Mouse (Mus musculus): ENCODE measurements at regions not wholly inside any gene's neighbourhood (a gene's known extent, or its start where the extent isn't known, plus 50 kb on each side); places are given as distances from the start of the nearest gene placed in this dataset.

DNA sequence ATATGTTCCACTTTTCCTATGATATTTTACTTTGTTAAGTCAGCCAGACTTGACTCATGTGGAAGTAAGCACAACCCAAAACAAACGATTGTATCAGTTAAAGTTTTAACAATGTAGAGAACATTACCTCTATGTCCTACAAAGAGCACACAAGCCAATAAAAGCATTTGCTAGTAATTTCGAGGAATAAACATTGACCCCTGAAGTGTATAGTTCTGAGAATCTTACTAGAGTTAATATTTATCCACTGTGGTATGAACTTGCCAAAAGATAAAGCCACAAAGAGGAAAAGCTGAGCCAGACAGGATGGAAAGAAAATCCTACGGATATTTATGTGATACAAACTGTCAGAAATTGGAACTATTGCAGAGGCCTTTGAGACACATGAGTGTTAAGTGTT lies 161.5 kb upstream of the Mbnl1 start:
- ATAC-seq (ENCODE audit: low TSS enrichment): no peak

DNA sequence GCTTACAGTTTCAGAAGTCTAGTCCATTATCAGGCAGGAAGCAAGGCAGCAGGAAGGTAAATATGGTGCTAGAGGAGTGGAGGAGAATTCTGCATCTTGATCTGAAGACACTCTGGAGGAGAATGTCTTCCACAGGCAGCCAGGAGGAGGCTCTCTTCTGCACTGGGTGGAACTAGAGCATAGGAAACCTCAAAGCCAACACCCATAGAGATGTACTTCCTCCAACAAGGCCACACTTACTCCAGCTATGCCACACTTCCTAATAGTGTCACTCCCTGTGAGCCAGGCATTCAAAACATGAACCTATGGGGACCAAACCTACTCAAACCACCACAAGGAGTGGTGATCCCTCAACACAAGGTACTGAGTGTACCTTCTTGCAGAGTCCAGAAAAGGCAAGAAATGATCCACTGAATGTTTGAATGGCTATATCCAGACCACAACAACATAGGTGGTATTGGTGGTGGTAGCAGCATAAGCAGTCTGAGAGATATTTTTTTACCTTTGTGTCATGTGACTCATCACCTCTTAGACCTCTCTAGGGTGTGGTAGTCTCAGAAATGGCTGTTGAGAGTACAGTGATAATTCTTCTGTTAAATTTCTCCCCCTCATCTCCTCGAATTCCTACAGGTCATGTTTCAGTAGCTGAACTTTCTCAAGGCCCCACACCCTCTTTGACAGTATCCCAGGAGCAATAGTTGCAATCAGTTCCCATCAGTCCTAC lies 152.3 kb upstream of the Mbnl1 start:
- ATAC-seq (ENCODE audit: low TSS enrichment): no peak

DNA sequence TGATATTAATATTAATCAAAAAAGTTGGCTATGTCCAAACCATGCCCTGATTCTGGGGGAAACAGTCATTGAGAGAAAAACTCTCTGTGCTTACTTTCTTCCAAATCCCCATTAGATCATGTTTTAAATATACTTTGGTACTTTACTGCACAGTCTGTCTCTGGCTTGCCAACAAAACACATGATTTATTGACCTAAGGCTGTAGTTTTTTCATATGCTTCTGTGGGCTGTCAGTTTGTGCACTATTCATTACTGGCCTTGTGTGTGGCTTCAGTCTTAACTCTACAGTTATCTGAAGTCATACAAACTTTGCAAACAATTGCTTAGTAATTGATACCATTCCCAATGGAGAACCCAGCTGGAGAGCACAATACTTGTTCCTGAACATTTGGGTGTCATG lies 149.1 kb upstream of the Mbnl1 start:
- ATAC-seq (ENCODE audit: low TSS enrichment): no peak

DNA sequence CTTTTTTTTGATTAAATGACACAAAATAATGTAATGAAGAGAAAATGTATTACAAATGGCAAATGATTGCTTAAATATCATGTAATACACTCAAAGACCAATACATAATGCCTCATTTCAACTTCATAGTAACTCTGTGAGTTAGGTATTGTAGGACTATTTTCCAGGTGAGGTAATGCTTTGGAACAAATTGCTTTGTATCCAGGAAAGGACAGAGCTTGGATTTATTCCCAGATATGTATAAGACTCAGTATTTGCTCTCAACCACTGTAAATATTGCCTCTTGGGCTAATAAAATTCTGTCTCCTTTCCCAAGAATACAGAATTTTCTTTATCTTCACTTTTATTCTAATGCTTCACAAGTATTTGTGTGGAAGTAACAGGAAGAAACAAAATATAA lies 148.2 kb upstream of the Mbnl1 start:
- no peak for ATAC-seq (ENCODE audit: low TSS enrichment)

DNA sequence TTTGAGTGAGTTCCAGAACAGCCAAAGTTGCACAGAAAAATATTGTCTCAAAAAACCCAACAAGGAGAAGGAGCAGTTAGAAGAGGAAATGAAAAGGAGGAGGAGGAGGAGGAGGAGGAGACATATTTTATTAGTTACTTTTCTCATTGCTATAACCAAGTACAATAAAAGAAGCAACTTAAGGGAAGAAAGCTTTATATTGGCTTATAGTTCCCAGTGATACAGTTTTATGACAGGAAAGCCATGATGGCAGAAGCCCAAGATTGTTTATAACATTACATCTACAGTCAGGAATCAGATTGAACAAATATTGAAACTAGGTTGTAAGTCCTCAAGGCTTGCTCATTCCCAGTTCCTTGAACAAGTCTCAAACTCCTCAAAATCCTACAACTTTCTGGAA lies 147.7 kb upstream of the Mbnl1 start:
- ATAC-seq (ENCODE audit: low TSS enrichment): no peak

DNA sequence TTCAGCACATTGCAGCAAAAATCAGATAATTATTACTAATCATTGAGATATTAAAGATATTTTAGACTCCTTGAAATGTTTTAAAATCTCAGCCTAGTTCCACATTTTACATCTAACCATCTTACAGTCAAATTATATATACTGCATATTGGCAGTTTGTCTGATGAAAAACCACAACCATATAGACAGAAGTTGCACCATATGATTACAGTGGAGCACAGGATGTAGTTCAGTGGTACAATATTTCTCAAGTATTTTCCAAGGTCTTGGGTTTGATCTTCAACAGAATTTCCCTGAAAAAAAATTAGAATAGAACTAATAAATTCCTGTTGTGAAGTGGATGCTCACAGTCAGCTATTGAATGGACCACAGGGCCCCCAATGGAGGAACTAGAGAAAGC lies 140.2 kb upstream of the Mbnl1 start:
- ATAC-seq (ENCODE audit: low TSS enrichment): no peak

DNA sequence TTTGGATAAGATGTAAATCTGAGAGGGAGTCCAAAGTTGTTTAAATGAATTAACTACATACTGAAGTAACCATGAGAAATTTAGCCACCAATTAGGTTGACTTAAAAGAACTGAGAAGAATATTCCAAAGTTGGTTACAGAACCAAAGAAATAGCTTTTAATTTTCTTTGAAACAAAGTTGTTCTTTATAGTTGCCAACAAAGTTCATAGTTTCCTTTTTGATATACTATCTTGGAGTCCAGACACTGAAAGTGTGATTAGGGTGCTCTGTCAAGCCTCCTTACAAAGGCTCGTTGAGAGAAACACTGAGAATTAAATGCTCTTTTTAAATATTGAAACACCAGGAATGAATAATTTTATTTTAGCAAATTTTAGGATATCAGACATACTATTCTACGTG lies 139.0 kb upstream of the Mbnl1 start:
- ATAC-seq (ENCODE audit: low TSS enrichment): no peak

DNA sequence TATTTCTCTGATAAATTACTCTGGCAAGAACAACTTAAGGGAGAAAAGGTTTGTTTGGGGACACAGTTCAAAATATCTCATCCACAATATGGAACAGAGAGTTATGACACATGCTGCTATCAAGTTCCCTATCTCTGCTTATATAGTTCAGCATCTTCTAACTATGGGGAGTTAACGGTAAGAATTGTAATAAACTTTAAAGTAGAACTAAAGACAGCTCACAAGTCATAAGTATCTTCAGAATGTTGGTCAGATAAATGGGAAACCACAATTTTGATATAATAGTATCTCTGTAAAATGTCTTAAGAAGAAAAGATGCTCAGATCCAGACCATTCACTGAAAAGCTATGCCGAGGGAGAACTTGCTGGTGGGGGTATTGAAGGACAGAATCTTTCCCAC lies 138.5 kb upstream of the Mbnl1 start:
- no peak for ATAC-seq (ENCODE audit: low TSS enrichment)

DNA sequence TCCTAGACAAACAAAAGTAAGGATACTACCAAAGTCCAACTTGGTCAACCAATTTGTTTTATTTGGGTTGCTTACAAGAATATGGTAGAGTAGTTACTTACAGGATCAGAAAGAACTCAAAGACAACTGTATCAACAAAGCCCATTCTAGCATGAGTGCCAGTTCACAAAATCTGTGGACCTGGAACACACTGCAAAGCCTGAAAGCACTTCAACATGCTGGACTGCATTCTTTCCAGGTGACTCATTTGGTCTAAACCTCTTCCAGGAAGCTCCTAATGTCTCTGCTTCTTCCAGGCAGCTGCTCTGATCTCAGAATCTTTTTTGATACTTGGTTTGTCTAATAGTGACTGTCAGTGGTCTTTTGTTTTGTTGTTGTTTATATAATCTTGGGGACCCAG lies 126.2 kb upstream of the Mbnl1 start:
- no peak for ATAC-seq (ENCODE audit: low TSS enrichment)

DNA sequence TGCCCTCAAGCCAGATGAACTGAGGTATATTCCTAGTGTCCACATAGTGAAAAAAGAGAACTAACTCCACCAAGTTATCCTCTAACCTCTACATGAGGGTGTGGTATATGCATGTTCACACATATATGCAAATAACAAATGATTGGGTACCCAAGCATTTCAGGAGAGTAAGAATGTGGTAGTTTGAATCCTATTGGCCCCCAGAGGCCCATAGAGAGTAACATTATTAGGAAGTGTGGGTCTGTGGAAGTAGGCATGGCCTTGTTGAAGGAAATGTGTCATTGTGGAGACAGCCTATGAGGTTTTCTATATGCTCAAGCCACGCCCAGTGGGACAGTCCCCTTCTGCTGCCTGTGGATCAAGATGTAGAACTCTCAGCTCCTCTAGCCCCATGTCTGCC lies 125.6 kb upstream of the Mbnl1 start:
- no peak for ATAC-seq (ENCODE audit: low TSS enrichment)

DNA sequence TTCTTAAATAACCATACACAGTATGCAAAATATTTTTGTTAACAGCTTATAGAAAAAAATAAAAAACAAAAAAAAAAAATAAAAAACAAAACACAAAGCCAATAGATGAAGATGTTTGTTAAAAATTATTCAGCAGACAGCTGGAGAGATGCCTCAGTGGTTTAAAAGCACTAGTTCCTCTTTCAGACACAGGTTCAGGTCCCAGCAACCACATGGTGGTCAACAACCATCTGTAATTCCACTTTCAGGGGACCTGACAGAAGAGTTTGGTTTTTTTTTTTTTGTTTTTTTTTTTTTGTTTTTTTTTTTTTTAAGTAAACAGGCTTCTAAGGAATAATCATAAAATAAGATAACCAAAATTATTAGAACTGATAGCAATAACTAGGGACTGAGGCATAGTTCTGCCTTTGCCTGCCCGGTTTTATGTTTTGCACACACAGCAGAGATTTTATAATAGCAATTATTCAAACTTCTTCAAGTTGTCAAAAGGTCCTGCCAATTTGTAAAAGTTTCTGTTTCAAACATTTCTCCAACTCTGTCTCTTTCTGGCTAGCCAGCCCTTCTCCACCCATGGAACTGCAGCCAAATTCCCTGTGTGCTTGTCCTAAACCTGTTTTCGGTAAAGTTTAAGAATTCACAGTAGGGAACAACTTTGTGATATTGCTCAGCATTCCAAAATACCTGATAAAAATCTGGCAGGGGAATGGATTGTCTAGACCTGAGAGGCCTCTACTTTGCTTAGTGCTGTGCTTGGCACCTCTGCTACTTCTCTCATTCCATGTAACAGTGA lies 101.3 kb upstream of the Mbnl1 start:
- no peak for ATAC-seq (ENCODE audit: low TSS enrichment)

DNA sequence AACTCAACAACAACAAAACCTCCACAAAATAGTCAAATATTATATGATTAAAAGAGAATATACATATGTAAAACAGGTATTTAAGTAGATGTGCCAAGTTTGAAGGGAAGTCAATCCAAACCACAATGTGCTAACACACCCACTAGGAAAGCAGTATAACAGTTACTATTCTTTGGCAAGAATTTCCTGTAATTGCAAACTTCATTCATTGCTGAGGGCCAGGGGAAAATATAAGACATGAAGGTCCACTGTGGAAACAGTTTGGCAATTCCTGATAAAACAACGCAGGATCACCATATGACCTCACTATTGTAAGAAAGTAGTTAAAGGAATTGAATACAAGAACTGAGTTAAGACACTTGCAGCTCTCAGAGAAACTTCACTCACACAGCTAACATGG lies 99.0 kb upstream of the Mbnl1 start:
- ATAC-seq (ENCODE audit: low TSS enrichment): no peak

DNA sequence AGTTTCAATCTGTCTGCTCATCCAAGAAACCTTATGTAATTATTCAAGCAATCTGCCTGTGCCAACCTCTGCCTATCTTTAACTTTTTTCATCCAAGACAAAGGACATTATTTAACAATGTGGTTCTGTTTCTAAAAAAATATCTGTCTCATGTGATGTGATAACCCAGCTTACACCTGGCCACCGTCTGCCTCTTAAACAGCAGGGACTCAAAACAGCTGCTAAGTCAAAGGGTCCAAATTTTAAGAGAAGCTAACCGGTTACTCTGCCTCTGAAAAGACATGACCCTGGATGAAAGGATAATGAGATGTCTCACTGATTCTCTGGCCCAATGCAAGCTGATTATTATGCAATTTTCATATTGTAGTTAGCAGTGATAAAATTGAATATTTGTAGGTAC lies 84.0 kb upstream of the Mbnl1 start:
- ATAC-seq (ENCODE audit: low TSS enrichment): no peak

DNA sequence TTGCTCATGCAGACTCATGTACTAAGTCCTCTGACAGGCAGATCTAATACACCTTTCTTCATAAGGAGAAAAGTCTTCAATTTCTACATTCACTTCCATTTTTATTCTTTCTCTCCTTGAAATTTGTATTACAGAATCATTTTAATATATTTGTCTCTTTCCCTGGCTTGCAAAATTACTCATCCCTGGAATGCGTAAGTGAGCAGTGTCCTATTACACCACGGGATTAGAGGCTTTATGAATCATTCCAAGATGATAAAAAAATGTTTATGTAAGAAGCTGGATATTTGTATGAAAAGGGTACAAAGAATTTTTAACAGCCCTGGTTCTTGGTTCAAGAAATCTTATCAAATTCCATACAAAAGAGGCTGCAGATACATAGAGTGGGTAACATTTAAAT lies 83.6 kb upstream of the Mbnl1 start:
- no peak for ATAC-seq (ENCODE audit: low TSS enrichment)

DNA sequence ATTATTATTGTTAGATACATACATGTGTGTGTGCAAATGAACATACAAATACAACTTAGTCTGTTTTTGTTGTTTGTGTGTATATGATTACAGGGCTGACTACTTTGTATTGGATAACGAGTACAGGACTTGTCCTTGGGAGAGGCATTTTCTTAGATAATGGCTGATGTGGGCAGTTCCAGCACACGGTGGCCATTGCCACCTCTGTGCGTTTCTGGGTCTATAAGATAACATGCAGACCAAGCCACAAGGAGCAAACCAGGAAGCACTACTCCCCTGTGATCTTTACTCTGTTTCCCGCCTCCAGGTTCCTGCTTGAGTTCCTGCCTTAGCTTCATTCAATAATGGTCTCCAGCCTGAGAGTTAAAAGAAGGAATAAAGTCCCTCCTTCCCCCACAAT lies 77.3 kb upstream of the Mbnl1 start:
- no peak for ATAC-seq (ENCODE audit: low TSS enrichment)

DNA sequence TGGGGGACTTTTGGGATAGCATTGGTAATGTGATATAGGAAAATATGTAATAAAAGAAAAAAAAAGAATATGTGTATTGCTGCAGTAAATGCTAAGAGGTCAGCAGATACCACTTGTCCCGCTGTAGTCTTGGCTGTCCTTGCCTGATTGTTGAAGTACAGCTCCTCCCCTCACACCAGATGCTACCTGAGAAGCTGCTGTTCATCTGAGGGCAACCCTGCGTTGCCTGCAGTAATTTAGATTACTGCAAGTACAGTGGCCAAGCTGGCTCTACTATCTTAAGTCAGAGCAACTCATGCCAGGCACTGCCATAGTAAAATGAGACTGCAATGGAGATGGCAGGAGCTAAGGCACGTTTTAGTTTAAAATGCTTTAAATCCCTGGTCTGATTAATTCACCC lies 75.7 kb upstream of the Mbnl1 start:
- ATAC-seq (ENCODE audit: low TSS enrichment): no peak

DNA sequence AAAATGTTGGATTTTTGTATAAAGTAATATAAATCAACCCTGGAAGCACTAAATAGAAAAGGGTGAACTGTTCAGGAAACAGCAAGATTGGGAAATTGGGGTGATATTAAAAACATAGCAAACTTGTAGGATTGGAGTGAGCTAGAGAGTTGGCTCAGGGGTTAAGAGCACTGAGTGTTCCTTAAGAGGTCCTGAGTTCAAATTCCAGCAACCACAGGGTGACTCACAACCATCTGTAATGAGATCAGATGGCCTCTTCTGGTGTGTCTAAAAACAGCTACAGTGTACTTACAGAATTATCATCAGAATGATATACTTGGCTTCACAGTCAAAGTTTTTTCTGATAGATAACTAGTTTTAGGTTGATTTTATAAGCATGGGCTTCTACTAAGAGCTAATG lies 73.8 kb upstream of the Mbnl1 start:
- ATAC-seq (ENCODE audit: low TSS enrichment): no peak

DNA sequence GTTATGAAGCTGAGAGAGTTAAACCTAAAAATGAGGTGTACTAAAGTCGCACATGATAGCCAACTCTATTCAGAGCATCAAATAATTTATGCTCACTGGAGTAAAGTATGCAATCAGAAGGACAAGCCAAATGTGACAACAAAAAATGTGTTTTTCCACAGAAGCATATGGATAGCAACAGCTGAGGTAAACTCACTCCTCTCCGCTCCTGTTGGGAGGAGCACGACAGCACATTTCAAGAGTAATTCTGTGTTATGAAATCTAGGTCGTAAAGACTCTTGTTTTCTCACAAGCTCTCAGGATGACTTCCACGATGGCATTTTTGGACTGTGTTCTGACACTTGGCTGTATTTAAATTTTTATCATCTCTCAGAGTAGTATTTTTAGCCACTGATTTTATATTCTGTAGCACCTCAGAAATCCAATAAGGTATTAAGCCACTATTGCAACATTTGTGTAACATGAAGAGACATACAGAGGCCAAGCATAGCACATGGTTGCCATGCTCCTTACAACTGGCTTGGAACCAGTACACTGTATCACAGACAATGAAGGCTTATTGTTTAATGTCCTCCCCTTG lies 70.3 kb upstream of the Mbnl1 start:
- peak; percentile 55; the same call in 1 of the 2 replicates for ATAC-seq (ENCODE audit: low TSS enrichment)

DNA sequence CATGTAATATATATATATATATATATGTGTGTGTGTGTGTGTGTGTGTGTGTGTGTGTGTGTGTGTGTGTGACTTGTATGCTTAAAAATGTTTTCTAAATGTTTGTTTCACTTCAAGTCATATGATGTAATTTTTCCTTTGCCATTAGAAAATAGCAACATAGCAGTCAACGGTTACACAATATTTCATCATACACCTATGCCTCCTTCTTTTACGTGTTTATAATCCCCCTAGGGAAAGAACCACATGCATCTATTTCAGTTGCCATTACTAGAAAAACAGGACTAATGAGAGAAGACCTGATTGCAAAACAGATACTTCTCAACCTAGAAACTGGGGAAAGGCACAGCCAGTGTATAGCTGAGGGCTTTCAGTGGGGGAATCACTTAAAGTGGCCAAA lies 65.2 kb upstream of the Mbnl1 start:
- ATAC-seq (ENCODE audit: low TSS enrichment): no peak

DNA sequence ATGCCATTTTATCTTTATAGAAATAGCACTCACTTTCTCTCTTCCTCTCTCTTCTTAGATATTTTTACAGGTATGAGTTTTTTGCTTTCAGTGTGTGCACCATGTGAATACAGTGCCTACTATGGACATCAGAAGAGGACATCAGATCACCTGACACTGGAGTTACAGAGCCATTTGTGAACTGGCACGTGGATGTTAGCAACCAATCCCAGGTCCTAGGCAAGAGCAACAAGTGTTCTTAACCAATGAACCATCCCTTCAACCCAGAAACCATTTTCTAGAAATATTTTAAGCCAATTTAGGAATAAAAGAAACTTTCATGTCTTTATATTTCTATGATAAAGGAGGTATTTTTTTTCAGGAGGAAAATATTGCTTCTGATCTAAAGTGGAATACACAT lies 64.7 kb upstream of the Mbnl1 start:
- no peak for ATAC-seq (ENCODE audit: low TSS enrichment)

DNA sequence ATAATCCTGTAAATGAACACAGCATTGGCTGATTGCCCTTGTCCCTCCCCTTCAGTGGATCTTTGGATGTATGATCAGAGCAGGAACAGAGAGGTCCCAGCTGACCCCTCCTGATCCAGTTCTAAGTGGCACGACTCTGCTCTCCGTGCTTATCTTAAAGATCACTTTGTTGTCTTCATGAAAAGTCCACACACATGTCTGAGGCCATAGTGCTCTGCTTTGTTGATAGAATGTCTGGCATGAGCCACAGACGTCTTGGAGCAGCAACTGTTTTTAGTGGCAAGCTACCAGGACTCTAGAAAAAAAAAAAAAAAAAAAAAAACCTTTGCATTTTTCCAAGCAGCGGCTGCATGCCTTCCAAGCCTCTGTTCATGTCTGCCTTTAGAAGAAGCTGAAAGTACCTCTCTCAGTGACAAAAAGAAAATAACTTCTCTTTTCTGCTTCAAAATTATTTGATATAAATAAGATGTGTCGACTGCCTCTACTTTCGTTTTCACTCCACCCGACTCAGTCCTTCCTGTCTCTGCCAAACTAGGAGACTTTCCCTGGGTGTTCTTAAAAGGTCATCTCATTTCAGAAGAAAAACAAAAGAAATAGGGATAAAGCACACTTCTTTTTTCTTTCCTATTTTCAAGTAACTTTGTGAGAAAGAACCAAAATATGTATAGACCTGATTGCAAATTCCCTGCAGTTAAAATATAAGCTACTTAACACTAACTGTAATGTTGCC lies 63.9 kb upstream of the Mbnl1 start:
- peak; percentile 80 for ATAC-seq (ENCODE audit: low TSS enrichment)

DNA sequence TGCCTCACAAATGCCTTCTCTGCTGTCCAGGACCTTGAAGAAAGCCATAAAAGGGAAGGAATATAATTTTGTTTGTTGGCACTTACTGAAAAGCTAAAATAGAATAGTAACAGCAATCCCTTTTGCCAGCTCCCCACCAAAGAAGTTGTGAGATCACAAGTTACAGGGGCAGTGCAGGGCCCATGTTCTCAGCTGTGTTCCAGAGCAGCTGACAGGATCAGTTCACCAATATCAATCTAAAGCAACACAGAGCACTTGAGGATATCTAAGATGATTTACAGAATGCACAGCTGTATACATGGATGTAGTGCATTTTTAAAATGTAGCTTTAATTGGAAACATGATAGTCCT lies 63.4 kb upstream of the Mbnl1 start:
- ATAC-seq (ENCODE audit: low TSS enrichment): peak; percentile 55

DNA sequence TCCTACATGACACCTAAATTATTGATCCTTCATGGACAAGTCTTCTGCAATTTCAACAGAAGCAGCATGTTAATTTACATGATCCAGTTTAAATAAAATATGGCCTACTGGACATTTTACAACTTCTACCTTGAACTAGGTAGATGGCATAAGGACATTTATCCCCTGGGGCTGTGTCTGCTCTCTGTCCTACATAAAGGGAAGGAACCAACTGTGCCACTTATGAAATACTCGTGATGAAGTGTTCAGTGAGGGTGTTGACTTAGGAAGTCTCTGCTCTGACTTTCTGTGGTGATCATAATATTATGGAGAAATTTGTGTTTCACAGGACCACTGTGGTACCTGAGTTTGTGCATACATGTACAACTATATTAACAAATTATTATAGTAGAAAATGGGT lies 60.9 kb upstream of the Mbnl1 start:
- ATAC-seq (ENCODE audit: low TSS enrichment): no peak

All from frontal cortex, adult (tissue).